Mouse (Mus musculus) forebrain, embryonic 16.5 days (tissue): ENCODE results near the gene Epb41l5. TPM values are rescaled to one million over a fixed set of nuclear protein-coding genes. Genes with fewer than 3 reads are reported as not detected.

Experiments
- ATAC-seq: fragments of 200-750 bp; cut with Nextera tagmentation; 2 replicates; pipeline ENCODE4 v1.8.0; 2017; ENCODE audit warnings: mild to moderate bottlenecking, moderate library complexity
- H3K27ac ChIP-seq: fragments of 300-500 bp; sonication (generic); 2 replicates; pipeline ENCODE4 v1.5.1; 2014; ENCODE audit warnings: low read length, control low read depth
- H3K27me3 ChIP-seq: fragments of 300-500 bp; sonication (generic); replicated peaks from 2 replicates; pipeline ENCODE4 v1.6.1; 2014; ENCODE audit warnings: low read length; ENCODE audit not compliant: control insufficient read depth, insufficient read depth
- H3K36me3 ChIP-seq: fragments of 300-500 bp; sonication (generic); 2 replicates; pipeline ENCODE4 v1.6.1; 2014; ENCODE audit not compliant: control insufficient read depth, insufficient read depth
- H3K4me1 ChIP-seq: fragments of 300-500 bp; sonication (generic); replicated peaks from 2 replicates; pipeline ENCODE4 v1.6.1; 2014; ENCODE audit warnings: low read length; ENCODE audit not compliant: control insufficient read depth, insufficient read depth
- H3K4me2 ChIP-seq: fragments of 300-500 bp; sonication (generic); 2 replicates; pipeline ENCODE4 v1.6.1; 2014; ENCODE audit warnings: mild to moderate bottlenecking, low read length, control low read depth
- H3K4me3 ChIP-seq: fragments of 300-500 bp; sonication (generic); replicated peaks from 2 replicates; pipeline ENCODE4 v1.5.1; 2014; ENCODE audit warnings: mild to moderate bottlenecking, low read length, control low read depth
- H3K9ac ChIP-seq: fragments of 300-500 bp; sonication (generic); replicated peaks from 2 replicates; pipeline ENCODE4 v1.6.1; 2014; ENCODE audit warnings: low read depth, low read length, control low read depth
- H3K9me3 ChIP-seq: fragments of 300-500 bp; sonication (generic); 2 replicates; pipeline ENCODE4 v1.6.1; 2016; ENCODE audit warnings: low read length; ENCODE audit not compliant: control insufficient read depth
- WGBS: fragments of 180-500 bp; shearing (Covaris S2); extraction: QIAGEN DNeasy Blood & Tissue Kit; methylation state at CpG from one replicate; pipeline ENCODE4 v1.1.7; 2014; 5-methylcytosine and 5-hydroxymethylcytosine counted together
- polyA plus RNA-seq: library from polyadenylated mRNA; unstranded; fragments of >200 nt; fragmentation: Nextera tagmentation; extraction: Ambion mirVana; gene quantifications from 2 replicates; pipeline ENCODE4 v1.2.1, GENCODE M21; 2015

The Epb41l5 gene
- polyA plus RNA-seq, 1 experiment from 2014 or later: 20.7 TPM

DNA sequence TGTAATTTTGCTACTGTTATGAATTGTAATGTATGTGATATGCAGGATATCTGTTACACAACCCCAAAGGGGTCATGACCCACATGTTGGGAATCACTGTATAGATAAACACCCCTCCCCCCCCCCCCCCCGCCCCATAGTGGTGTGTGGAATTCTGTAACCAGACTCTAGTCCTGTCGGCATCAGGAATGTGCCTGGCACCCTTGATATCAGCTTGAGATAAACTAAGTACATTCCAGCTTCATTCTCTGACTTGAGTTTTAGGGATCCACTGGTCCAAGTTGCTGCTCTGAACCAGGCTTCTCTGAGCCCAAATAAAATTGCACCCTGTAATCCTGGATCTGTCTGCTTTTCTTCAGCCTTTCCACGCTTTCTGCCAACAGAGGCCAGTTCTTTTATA is 107.2 kb downstream of the Epb41l5 start:
- Histone ChIP-seq H3K9ac (no peak overlapping the region), H3K4me2 (no peak overlapping the region), H3K27ac (no peak overlapping the region), H3K4me1 (no peaks in the 10 kb centered on the region), H3K9me3 (no peaks in the 10 kb centered on the region), H3K27me3 (no peaks in the 10 kb centered on the region), H3K4me3 (no peak overlapping the region), H3K36me3 (no peaks in the 10 kb centered on the region)
- ATAC-seq: no peak
- 85% methylated on average over 3 of the region's 3 CpGs for WGBS

DNA sequence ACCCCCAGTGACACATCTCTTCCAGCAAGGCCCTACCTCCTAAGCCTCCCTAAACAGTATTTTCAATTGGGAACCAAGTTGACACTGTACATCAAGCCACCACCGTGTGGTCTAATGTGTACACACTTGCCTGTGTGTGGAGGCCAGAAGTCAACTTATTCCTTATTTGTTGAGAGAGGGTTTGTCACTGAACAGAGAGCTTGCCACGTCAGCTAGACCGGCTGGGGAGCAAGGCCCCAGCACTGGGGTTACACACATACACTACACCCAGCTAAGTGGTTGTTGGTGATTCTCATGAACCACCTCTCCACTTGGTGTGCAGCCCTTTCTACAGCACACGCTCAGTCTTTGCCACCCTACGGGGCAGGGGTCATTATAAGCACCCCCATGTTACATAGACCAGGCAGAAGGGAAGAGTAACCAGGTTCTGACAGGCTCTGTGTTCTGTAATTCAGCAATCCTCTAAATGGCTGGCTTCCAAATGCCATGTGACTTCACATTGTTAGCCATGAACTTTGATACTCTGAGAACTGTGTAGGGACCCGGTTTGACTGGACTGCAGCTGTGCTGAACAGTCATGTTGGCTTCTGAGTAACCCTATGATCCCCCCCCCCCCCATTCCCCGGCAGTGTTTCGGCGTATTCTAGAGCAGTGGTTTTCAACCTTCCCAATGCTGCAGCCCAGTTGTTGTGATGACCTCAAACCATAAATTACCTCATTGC is 107.8 kb downstream of the Epb41l5 start:
- 88% methylated on average over 9 of the region's 9 CpGs for WGBS
- H3K4me3 ChIP-seq: no peak overlapping the region
- no peak for ATAC-seq
- H3K4me2 ChIP-seq: no peak overlapping the region
- no peak overlapping the region for H3K9ac ChIP-seq
- no peaks in the 10 kb centered on the region for H3K27me3 ChIP-seq
- H3K9me3 ChIP-seq: no peaks in the 10 kb centered on the region
- H3K36me3 ChIP-seq: no peaks in the 10 kb centered on the region
- H3K4me1 ChIP-seq: no peaks in the 10 kb centered on the region
- no peak overlapping the region for H3K27ac ChIP-seq

DNA sequence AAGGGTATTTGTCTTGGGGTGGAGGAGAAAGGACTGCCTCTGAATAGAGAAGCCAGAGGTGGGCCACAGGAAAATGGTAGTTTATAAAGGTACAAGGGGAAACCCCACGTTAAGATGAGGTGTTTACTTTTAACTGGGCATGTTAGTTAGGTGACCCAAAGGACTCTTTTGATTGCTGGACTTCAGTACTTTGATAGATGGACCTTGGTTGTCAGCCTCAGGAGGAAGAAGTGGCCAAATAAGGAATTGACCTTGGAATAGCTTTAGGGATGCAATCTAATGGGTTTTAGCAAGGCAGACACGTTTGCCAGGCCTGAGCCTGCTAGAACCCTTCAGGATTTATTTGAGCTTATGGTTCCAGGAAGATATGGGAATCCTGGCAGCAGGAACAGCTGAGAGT is 109.5 kb downstream of the Epb41l5 start:
- H3K4me3 ChIP-seq: no peak overlapping the region
- no peak overlapping the region for H3K27ac ChIP-seq
- no peaks in the 10 kb centered on the region for H3K36me3 ChIP-seq
- H3K4me2 ChIP-seq: no peak overlapping the region
- H3K27me3 ChIP-seq: no peaks in the 10 kb centered on the region
- ATAC-seq: no peak
- H3K9me3 ChIP-seq: no peaks in the 10 kb centered on the region
- H3K9ac ChIP-seq: no peak overlapping the region
- H3K4me1 ChIP-seq: no peaks in the 10 kb centered on the region
- 82% methylated on average over 2 of the region's 2 CpGs for WGBS

DNA sequence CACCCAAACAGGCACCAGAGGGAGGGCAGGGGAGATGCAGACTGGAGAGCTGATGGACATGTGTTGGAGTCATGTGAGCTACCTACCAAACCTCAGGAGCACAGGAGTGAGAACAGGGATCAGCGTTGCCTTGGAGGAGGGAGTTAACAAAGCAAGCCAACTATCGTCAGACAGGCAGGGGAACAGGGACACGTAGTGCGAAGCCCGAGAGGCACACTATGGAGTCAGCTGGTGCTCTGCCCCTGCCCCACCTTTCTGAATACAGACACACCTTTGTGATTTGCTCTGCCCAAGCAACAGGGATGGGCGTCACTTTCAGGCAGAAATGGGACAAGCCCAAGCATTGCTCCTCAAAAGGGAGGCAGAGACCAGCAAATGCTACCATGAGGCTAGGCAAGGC is 111.1 kb downstream of the Epb41l5 start:
- Histone ChIP-seq H3K9ac (no peak overlapping the region), H3K27me3 (no peaks in the 10 kb centered on the region)
- WGBS: 82% methylated on average over 6 of the region's 6 CpGs

DNA sequence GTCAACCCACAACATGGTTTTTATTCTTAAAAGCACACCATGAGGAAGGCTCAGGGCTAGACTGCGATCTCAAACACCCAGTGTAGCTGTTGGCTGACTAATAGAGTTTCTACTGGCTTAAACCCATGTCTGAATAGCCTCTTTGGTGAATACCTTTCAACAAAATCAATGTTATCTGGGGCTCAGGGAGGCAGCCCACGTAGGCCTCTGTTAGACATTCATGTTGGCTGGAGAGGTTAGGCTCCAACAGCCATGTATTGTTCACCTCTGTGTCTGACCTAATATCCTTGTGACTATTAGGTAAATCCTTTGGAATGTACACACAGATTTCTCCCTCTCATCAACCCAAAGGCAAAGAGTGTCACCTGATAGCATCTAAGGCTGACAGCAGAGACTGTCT is 112.7 kb downstream of the Epb41l5 start:
- Histone ChIP-seq H3K4me1 (peaks cover 7% of the 10 kb centered on the region), H3K9ac (no peak overlapping the region), H3K4me3 (no peak overlapping the region), H3K4me2 (no peak overlapping the region), H3K9me3 (no peaks in the 10 kb centered on the region), H3K27ac (no peak overlapping the region), H3K27me3 (no peaks in the 10 kb centered on the region), H3K36me3 (no peaks in the 10 kb centered on the region)
- no peak for ATAC-seq
- 92% methylated on average over 2 of the region's 2 CpGs for WGBS

More for the DNA sequence above, 111.1 kb downstream of the Epb41l5 start:
- Histone ChIP-seq H3K4me3 (no peak overlapping the region), H3K4me1 (peaks cover 7% of the 10 kb centered on the region), H3K9me3 (no peaks in the 10 kb centered on the region), H3K36me3 (no peaks in the 10 kb centered on the region), H3K4me2 (no peak overlapping the region), H3K27ac (no peak overlapping the region)
- no peak for ATAC-seq

DNA sequence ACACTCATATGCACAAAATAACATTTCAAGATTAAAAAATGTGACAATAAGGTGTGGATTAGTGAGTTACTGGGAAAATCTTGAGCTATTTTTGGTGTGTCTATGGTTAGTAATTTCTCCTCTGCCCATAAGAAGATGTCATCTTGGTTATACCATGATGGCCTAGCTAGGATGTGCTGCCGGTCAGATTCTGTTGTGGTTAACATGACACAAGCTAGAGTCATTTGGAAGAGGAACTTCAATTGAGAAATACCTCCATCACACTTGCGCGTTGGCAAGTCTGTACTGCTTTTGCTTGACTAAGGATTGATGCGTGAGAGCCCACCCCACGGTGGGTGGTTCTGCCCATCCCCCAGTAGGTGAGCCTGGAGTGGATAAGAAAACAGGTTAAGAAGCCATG is 114.5 kb downstream of the Epb41l5 start:
- Histone ChIP-seq H3K9ac (no peak overlapping the region), H3K4me2 (no peak overlapping the region), H3K4me1 (peaks cover 7% of the 10 kb centered on the region), H3K36me3 (peaks cover 2% of the 10 kb centered on the region; the same call in 1 of the 2 replicates), H3K27me3 (no peaks in the 10 kb centered on the region), H3K27ac (no peak overlapping the region), H3K4me3 (no peak overlapping the region), H3K9me3 (no peaks in the 10 kb centered on the region)
- ATAC-seq: no peak
- 97% methylated on average over 5 of the region's 5 CpGs for WGBS

DNA sequence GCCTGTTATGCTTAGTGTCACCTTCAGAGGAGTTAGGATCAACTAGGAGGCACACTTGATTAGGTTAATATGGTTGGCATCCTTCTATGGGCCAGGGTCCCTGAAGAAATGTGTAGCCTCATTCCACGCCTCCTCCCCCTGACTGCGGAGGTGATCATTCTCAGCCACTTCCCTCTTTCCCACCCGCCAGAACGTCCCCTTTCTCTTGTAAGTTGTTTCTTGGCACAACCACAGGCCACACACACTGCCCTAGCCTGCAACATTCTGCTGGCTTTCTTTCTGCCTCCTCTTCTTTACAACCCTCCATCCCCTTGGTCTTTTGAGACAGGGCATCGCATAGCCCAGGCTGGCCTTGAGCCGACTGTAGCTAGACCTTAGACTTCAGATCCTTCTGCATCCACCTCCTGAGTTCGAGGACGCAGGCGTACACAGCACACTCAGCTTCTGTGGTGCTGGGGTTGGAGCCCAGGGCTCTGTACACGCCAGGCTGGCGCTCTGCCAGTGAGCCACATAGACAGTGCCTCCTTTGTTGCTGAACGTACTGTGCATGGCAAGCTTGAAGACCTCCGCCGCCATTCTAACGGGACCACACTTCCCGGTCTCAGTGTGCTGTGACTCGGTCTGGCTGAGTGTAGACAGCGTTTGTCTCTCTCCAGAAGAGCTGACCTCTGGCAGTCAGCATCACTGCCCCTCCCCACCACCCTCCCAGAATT is 115.6 kb downstream of the Epb41l5 start:
- no peak overlapping the region for H3K9ac ChIP-seq
- ATAC-seq: peak; percentile 76
- peaks cover 7% of the 10 kb centered on the region for H3K4me1 ChIP-seq
- no peak overlapping the region for H3K4me2 ChIP-seq
- no peak overlapping the region for H3K27ac ChIP-seq
- 0 out of 2 replicates have a peak, but pooled peaks cover 3% of the 10 kb centered on the region for H3K9me3 ChIP-seq
- H3K4me3 ChIP-seq: no peak overlapping the region
- 51% methylated on average over 18 of the region's 18 CpGs for WGBS
- H3K27me3 ChIP-seq: no peaks in the 10 kb centered on the region
- peaks cover 13% of the 10 kb centered on the region for H3K36me3 ChIP-seq

DNA sequence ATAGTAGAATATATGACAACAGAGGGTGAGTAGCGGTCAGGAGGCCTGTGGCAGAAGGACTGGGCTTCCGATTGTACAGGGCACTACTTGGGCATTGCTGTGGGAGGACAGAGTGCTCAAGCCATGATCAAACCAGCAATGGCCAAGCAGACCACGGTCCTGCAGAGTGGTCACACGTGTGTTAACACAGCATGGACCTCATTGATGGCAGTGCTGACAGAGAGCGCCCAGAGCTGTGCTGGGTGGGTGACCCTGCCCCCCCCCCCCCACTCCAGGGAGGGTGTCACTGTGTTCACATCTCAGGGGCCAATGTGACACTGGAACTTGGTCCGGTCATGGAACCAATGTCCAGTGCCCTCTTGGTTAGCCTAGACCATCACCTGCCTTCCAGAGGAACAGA is 116.6 kb downstream of the Epb41l5 start:
- Histone ChIP-seq H3K36me3 (peaks cover 15% of the 10 kb centered on the region), H3K9me3 (0 out of 2 replicates have a peak, but pooled peaks cover 3% of the 10 kb centered on the region), H3K4me2 (no peak overlapping the region), H3K27me3 (no peaks in the 10 kb centered on the region), H3K9ac (no peak overlapping the region), H3K27ac (no peak overlapping the region), H3K4me1 (peaks cover 9% of the 10 kb centered on the region), H3K4me3 (no peak overlapping the region)
- whole genome bisulfite sequencing: 97% methylated on average over 6 of the region's 6 CpGs
- ATAC-seq: no peak

DNA sequence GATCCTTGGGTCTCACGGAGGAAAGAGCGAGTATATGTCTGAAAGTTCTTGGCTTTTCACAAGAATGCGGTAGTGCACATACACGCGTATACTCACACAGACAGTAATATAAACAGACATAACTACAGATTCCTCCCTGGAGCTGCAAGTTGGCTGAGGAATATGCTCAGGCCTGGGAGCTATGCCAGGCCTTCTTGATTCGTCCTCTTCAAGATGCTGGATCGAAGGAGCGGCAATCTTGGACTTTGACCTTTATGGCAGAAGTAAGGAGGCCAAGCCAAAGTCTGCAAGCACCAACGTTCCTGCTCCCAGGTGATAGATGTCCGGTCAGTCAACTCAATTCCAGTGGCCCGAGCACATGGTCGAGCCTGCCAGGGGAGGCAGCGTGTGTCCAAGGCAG is 117.9 kb downstream of the Epb41l5 start:
- Histone ChIP-seq H3K4me1 (peaks cover 14% of the 10 kb centered on the region), H3K27ac (no peak overlapping the region), H3K4me3 (no peak overlapping the region), H3K36me3 (peaks cover 15% of the 10 kb centered on the region), H3K9ac (no peak overlapping the region), H3K27me3 (no peaks in the 10 kb centered on the region), H3K9me3 (0 out of 2 replicates have a peak, but pooled peaks cover 3% of the 10 kb centered on the region), H3K4me2 (no peak overlapping the region)
- WGBS: 93% methylated on average over 13 of the region's 13 CpGs
- ATAC-seq: no peak
